Mouse (Mus musculus): ENCODE measurements around the gene Als2cr12. TPM values are rescaled to one million over a fixed set of nuclear protein-coding genes. Genes with fewer than 3 reads are reported as not detected.
"Not testable (repeated sequence)": the region's sequence is repeated elsewhere in the genome, so short reads cannot be mapped to it uniquely, and the experiment has no call there.

Gene Als2cr12
- polyA plus RNA-seq, 1 experiment from 2014 or later: 0.68 TPM

- 62% methylated on average over 7 of the region's 7 CpGs for WGBS
- no peak for ATAC-seq (ENCODE audit: insufficient number of reproducible peaks, low FRiP score, low TSS enrichment, low read depth)
Measured at GRCm38 (mm10) chr1:58621996-58622748, 73.6 kb downstream of the Als2cr12 start.

GRCm38 (mm10) chr1:58621251-58621650 lies 74.5 kb downstream of the Als2cr12 start:
- no peaks in the 10 kb centered on the region for H3K9me3 ChIP-seq (replicated peaks)
- no peak for ATAC-seq (ENCODE audit: insufficient number of reproducible peaks, low FRiP score, low TSS enrichment, low read depth)
- no peaks in the 10 kb centered on the region for H3K27me3 ChIP-seq
- no peaks in the 10 kb centered on the region for H3K4me1 ChIP-seq
- H3K4me2 ChIP-seq (replicated peaks): no peak overlapping the region
- H3K27ac ChIP-seq (replicated peaks): no peak overlapping the region
- no peak overlapping the region for H3K9ac ChIP-seq
- H3K36me3 ChIP-seq: no peaks in the 10 kb centered on the region
- 83% methylated on average over 3 of the region's 3 CpGs for WGBS
- no peak overlapping the region for H3K4me3 ChIP-seq (replicated peaks)

More at GRCm38 (mm10) chr1:58621996-58622748, 73.6 kb downstream of the Als2cr12 start:
- Histone ChIP-seq H3K9ac (no peak overlapping the region), H3K27ac (replicated peaks) (no peak overlapping the region), H3K4me2 (replicated peaks) (no peak overlapping the region), H3K27me3 (no peaks in the 10 kb centered on the region), H3K36me3 (no peaks in the 10 kb centered on the region), H3K4me3 (replicated peaks) (no peak overlapping the region), H3K4me1 (no peaks in the 10 kb centered on the region), H3K9me3 (replicated peaks) (no peaks in the 10 kb centered on the region)

- no peak for ATAC-seq (ENCODE audit: insufficient number of reproducible peaks, low FRiP score, low TSS enrichment, low read depth)
- H3K4me3 ChIP-seq (replicated peaks): no peak overlapping the region
- H3K27ac ChIP-seq (replicated peaks): no peak overlapping the region
- H3K27me3 ChIP-seq: no peaks in the 10 kb centered on the region
- no peaks in the 10 kb centered on the region for H3K36me3 ChIP-seq
- H3K9ac ChIP-seq: no peak overlapping the region
- no peaks in the 10 kb centered on the region for H3K4me1 ChIP-seq
- no peaks in the 10 kb centered on the region for H3K9me3 ChIP-seq (replicated peaks)
- no peak overlapping the region for H3K4me2 ChIP-seq (replicated peaks)
- WGBS: 92% methylated on average over 2 of the region's 2 CpGs
Measured at GRCm38 (mm10) chr1:58618766-58619165, 77.0 kb downstream of the Als2cr12 start.

DNA sequence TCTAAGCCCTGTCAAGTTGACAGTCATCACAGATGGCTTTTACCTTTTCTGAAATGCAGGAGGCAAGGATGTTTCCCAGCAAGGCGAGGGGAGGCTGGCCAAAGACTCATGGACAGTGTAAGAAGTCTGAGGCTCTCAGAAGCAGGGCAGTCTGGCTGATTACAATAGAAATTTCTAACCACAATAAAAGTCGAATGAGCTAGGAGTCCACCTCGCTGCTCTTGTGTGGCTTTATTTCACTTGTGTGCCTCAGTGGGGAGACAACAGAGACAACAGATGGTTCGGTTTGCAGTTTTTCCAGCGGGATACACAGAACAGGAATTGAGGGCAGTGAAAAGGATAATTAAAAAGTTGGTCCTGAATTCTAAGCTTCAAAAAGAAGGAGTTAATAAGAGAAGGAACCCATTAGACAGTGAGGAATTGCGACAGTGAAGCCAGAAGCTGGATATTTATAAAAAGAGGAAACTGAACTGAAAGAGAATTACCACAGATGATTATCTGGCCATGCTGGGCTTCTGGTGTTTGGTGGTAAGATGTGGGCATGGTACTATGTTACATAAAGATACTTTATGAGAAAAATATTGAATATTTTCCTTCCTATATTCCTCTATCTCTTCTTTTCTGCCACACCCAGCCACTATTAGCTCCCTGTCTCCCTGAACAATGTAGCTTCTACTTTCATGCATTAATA lies 77.7 kb downstream of the Als2cr12 start:
- Histone ChIP-seq H3K27me3 (no peaks in the 10 kb centered on the region), H3K9me3 (replicated peaks) (no peaks in the 10 kb centered on the region), H3K4me1 (no peaks in the 10 kb centered on the region), H3K36me3 (no peaks in the 10 kb centered on the region), H3K9ac (no peak overlapping the region), H3K4me2 (replicated peaks) (no peak overlapping the region), H3K4me3 (replicated peaks) (no peak overlapping the region), H3K27ac (replicated peaks) (no peak overlapping the region)
- no peak for ATAC-seq (ENCODE audit: insufficient number of reproducible peaks, low FRiP score, low TSS enrichment, low read depth)
- 66% methylated on average over 6 of the region's 6 CpGs for WGBS

DNA sequence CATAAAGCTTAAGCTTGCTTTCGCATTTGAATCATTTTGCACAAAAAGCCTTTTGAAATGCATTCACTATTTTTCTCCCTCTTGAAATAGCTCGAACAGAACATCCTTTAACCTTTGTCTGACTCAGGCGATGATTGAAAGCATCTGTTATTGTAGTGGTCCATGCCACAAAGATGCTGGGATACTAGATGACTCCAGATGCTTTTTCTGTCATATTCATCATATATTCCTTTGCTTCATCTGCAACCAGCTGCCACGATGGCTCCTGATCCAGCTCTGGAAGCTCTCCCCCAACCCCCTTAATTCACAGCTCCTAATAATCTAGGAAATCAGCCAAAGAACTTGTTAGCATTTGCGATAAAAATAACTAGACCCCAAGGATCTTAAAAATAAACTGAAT lies 78.7 kb downstream of the Als2cr12 start:
- no peaks in the 10 kb centered on the region for H3K27me3 ChIP-seq
- no peaks in the 10 kb centered on the region for H3K4me1 ChIP-seq
- H3K9ac ChIP-seq: no peak overlapping the region
- H3K36me3 ChIP-seq: no peaks in the 10 kb centered on the region
- no peak overlapping the region for H3K4me3 ChIP-seq (replicated peaks)
- no peaks in the 10 kb centered on the region for H3K9me3 ChIP-seq (replicated peaks)
- 43% methylated on average over 5 of the region's 5 CpGs for WGBS
- no peak for ATAC-seq (ENCODE audit: insufficient number of reproducible peaks, low FRiP score, low TSS enrichment, low read depth)
- no peak overlapping the region for H3K27ac ChIP-seq (replicated peaks)
- H3K4me2 ChIP-seq (replicated peaks): no peak overlapping the region

GRCm38 (mm10) chr1:58616176-58616575 lies 79.6 kb downstream of the Als2cr12 start:
- H3K36me3 ChIP-seq: no peaks in the 10 kb centered on the region
- no peaks in the 10 kb centered on the region for H3K9me3 ChIP-seq (replicated peaks)
- H3K4me2 ChIP-seq (replicated peaks): no peak overlapping the region
- 61% methylated on average over 3 of the region's 3 CpGs for WGBS
- no peaks in the 10 kb centered on the region for H3K4me1 ChIP-seq
- H3K9ac ChIP-seq: no peak overlapping the region
- no peak overlapping the region for H3K4me3 ChIP-seq (replicated peaks)
- no peaks in the 10 kb centered on the region for H3K27me3 ChIP-seq
- H3K27ac ChIP-seq (replicated peaks): no peak overlapping the region
- no peak for ATAC-seq (ENCODE audit: insufficient number of reproducible peaks, low FRiP score, low TSS enrichment, low read depth)

DNA sequence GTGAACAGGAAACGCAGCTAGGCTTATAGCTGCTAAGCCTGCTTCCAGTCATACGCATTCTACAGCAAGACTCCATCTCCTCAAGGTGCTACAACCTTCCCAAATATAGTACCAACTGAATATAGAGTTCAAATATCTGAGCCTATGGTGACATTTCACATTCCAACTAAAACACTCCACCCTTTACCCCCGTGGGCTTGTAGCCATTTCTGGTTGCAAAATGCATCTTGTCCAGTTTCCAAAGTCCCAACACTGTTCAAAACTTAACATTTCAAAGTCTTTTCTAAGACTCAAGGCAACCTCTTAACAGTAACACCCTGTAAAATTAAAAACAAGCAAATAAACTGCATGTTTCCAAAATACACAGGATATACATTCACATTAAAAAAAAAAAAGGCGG lies 80.6 kb downstream of the Als2cr12 start:
- Histone ChIP-seq H3K4me3 (replicated peaks) (no peak overlapping the region), H3K9ac (no peak overlapping the region), H3K27me3 (no peaks in the 10 kb centered on the region), H3K4me1 (no peaks in the 10 kb centered on the region), H3K9me3 (replicated peaks) (no peaks in the 10 kb centered on the region), H3K27ac (replicated peaks) (no peak overlapping the region), H3K36me3 (no peaks in the 10 kb centered on the region), H3K4me2 (replicated peaks) (no peak overlapping the region)
- ATAC-seq (ENCODE audit: insufficient number of reproducible peaks, low FRiP score, low TSS enrichment, low read depth): no peak
- WGBS: 89% methylated on average over 4 of the region's 4 CpGs

DNA sequence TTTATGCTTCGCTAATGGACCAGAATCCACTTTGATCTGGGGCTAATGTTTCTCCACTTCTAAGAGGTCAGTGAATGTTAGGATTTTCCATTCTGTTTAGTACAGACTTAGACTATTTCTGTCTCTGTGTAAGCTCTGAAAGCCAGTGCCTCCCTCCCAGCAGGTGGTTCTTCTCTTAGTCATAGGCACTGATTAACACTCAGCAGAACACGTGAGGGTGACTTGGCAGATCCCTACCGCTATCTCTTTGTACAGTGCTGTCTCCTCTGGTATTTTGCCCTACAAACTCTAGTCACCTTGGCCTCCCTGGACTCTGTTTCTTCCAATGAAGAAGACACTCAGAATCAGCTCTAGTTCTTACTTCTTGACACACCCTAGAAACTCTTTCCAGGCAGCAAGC lies 81.4 kb downstream of the Als2cr12 start:
- WGBS: 51% methylated on average over 3 of the region's 3 CpGs
- H3K4me1 ChIP-seq: no peaks in the 10 kb centered on the region
- H3K4me3 ChIP-seq (replicated peaks): no peak overlapping the region
- H3K4me2 ChIP-seq (replicated peaks): no peak overlapping the region
- ATAC-seq (ENCODE audit: insufficient number of reproducible peaks, low FRiP score, low TSS enrichment, low read depth): no peak
- H3K9me3 ChIP-seq (replicated peaks): no peaks in the 10 kb centered on the region
- no peak overlapping the region for H3K9ac ChIP-seq
- no peaks in the 10 kb centered on the region for H3K27me3 ChIP-seq
- no peaks in the 10 kb centered on the region for H3K36me3 ChIP-seq
- H3K27ac ChIP-seq (replicated peaks): no peak overlapping the region

DNA sequence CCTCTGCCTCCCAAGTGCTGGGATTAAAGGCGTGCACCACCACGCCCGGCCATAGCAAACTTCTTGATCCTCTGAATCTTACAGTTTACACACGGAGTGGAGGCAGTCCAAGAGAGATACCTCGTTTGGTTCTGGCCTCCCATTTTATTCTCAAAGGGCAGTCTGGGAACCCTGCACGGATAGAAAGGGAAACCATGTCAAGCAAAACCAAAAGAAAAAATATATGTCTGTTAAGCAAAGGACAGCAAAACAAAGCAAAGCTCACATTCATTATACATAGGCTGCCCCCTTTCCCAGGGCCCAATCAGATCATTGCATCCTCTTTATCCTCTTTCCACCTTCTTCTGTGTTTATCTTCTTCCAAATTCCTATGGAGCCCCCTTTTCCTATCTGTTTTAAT lies 82.0 kb downstream of the Als2cr12 start:
- no peak for ATAC-seq (ENCODE audit: insufficient number of reproducible peaks, low FRiP score, low TSS enrichment, low read depth)
- WGBS: 79% methylated on average over 6 of the region's 6 CpGs
- Histone ChIP-seq H3K27me3 (no peaks in the 10 kb centered on the region), H3K9me3 (replicated peaks) (no peaks in the 10 kb centered on the region), H3K27ac (replicated peaks) (no peak overlapping the region), H3K9ac (no peak overlapping the region), H3K36me3 (no peaks in the 10 kb centered on the region), H3K4me3 (replicated peaks) (no peak overlapping the region), H3K4me2 (replicated peaks) (no peak overlapping the region), H3K4me1 (no peaks in the 10 kb centered on the region)

- Histone ChIP-seq H3K4me2 (replicated peaks) (no peak overlapping the region), H3K27me3 (no peaks in the 10 kb centered on the region), H3K4me3 (replicated peaks) (no peak overlapping the region), H3K9me3 (replicated peaks) (no peaks in the 10 kb centered on the region), H3K4me1 (no peaks in the 10 kb centered on the region), H3K27ac (replicated peaks) (no peak overlapping the region), H3K36me3 (no peaks in the 10 kb centered on the region), H3K9ac (no peak overlapping the region)
- 43% methylated on average over 1 of the region's 1 CpGs for WGBS
- no peak for ATAC-seq (ENCODE audit: insufficient number of reproducible peaks, low FRiP score, low TSS enrichment, low read depth)
Measured at GRCm38 (mm10) chr1:58610611-58611010, 85.2 kb downstream of the Als2cr12 start.

DNA sequence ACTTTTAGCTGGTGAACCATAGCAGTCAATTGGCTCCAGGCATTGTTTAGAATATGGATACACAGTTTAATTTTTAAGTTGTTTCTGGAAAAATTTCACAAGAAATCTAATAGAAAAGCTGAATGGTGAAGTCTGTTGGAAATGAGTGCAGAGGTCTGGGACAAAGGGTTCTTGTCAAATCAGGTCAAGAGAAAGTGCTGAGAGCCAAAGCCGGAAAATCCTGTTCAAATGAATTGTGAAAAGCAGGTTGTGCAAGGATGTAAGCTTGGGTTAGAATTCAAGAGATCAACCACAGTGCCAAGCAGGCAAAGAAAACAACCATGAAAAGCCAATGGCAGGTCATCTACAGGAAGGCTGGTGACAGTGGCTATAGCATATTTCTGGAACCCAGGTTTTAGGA lies 85.6 kb downstream of the Als2cr12 start:
- no peak overlapping the region for H3K9ac ChIP-seq
- 74% methylated on average over 1 of the region's 1 CpGs for WGBS
- no peak overlapping the region for H3K27ac ChIP-seq (replicated peaks)
- H3K4me1 ChIP-seq: no peaks in the 10 kb centered on the region
- no peak for ATAC-seq (ENCODE audit: insufficient number of reproducible peaks, low FRiP score, low TSS enrichment, low read depth)
- H3K4me3 ChIP-seq (replicated peaks): no peak overlapping the region
- H3K4me2 ChIP-seq (replicated peaks): no peak overlapping the region
- H3K36me3 ChIP-seq: no peaks in the 10 kb centered on the region
- H3K9me3 ChIP-seq (replicated peaks): no peaks in the 10 kb centered on the region
- no peaks in the 10 kb centered on the region for H3K27me3 ChIP-seq

DNA sequence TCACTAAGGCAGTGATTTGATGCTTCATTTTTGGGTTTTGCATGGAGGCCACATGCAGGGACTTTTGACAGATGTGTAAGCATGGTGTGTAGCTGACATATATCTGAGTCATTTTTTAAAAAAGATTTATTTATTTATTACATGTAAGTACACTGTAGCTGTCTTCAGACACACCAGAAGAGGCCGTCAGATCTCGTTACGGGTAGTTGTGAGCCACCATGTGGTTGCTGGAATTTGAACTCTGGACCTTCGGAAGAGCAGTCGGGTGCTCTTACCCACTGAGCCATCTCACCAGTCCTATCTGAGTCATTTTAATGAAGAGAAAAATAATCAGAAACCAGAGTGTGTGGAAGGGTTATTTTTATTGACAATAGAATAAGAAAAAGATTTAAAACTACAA lies 86.2 kb downstream of the Als2cr12 start:
- not testable (repeated sequence) for H3K4me3 ChIP-seq (replicated peaks); H3K27ac ChIP-seq (replicated peaks); H3K27me3 ChIP-seq; H3K36me3 ChIP-seq; H3K4me2 ChIP-seq (replicated peaks); H3K9ac ChIP-seq; H3K4me1 ChIP-seq; ATAC-seq (ENCODE audit: insufficient number of reproducible peaks, low FRiP score, low TSS enrichment, low read depth); H3K9me3 ChIP-seq (replicated peaks)
- 86% methylated on average over 5 of the region's 5 CpGs for WGBS
